Mouse (Mus musculus) adrenal gland, adult (tissue): ENCODE measurements around the gene Ccdc71.

ENCODE experiments used
- DNase-seq, 2 experiments: peaks; one replicate each; pipeline ENCODE4 v3.0.0; 2022 to 2023; ENCODE audit warnings: low spot score in 1 of 2; ENCODE audit not compliant: inconsistent age in 2 of 2

Gene Ccdc71

DNA sequence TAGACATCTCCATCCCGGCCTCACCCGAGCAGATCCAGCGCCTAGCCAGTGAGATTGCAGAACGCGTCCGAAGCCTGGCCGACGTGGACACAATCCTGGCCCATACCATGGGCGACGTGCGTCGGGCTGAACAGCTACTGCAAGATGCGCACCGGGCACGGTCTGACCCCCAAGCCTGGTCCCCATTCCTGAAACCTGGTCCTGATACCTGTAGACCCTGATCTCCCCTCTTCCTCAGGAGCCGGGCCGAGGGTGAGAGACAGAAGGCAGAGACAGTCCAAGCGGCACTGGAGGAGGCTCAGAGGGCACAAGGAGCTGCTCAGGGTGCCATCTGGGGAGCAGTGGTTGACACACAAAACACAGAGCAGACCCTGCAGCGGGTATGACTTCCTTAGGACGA lies 28.9 kb downstream of the Ccdc71 start:
- peak in 1 of 2 experiments; percentile 39 for DNase-seq

DNA sequence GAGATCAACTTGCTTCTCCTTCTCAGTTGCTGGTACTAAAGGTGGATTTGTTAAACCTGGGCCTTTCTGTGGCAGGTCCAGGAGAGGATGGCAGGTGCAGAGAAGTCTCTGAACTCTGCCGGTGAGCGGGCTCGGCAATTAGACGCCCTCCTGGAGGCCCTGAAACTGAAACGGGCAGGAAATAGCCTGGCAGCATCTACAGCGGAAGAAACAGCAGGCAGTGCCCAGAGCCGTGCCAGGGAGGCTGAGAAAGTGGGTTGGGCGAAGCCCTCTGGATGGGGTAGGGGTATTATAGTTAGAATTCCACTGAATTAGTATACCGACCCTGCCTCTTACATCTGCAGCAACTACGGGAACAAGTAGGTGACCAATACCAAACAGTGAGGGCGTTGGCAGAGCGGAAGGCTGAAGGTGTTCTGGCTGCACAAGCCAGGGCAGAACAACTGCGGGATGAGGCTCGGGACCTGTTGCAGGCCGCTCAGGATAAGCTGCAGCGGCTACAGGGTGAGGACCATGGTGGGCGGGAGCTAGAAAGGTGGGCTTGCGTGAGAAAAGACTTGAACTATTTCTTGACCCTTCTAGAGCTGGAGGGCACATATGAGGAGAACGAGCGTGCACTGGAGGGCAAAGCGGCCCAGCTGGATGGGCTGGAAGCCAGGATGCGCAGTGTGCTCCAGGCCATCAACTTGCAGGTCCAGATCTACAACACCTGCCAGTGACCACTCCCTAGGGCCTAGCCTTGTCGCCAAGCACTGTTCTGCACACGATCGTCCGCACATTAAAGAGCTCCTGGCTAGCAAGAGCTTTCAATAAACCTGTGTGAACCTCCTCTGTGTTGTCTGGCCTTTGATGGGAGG lies 29.6 kb downstream of the Ccdc71 start:
- peak in 1 of 2 experiments; percentile 63 for DNase-seq

- DNase-seq, result peak; percentile 97 to 98
These were observed 30.4 kb downstream of the Ccdc71 start, which contains the start of gene Usp19 for GRCm38 (mm10) chr9:108490559-108491285. Usp19 (plus strand) TSS chr9:108490602.

DNA sequence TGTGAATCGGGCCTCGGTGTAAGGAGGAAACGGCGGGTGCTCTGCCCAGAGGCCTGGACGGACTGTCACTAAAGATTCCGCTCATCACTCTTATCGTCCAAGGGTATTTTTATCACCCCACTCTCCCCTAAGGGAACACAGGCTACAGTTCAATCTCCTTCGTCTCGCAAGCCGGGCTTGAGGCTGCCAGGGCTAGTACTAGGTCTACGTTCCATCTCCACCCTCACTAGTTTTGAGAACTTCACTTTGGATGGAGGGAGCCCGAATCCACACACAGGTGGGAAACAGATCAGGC lies 30.9 kb downstream of the Ccdc71 start:
- no peak for DNase-seq

DNA sequence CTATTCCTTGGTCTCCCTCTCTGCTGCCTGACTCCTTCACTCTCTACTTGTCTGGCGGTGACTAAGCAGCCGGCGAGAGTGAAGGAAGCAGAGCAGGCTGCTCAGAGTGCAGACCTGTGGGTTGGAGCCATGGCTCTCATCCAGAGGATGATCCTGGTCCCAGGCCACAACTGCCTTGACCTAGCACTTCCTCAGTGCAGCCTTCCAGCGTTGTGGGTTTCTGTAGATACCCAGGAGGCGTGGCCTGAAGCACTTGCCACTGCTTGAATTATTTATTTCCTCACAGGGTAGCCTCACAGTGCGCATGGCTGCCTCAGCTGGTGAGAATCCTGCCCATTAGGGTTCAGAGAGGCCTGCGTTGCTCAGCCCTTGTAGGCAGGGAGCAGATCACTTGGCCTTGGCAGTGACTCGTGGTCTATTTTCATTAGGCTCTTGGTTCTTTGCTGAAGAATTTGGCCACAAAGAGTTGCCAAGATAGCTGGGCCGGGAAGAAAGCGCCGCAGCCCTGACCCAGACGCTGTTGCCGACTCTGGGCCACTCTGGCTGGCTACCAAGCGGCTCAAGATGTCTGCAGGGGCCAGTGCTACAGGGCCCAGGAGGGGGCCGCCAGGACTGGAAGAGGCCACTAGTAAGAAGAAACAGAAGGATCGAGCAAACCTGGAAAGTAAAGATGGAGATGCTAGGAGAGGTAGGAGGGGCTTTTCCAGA lies 31.9 kb downstream of the Ccdc71 start:
- DNase-seq, result peak; percentile 93 to 95

DNA sequence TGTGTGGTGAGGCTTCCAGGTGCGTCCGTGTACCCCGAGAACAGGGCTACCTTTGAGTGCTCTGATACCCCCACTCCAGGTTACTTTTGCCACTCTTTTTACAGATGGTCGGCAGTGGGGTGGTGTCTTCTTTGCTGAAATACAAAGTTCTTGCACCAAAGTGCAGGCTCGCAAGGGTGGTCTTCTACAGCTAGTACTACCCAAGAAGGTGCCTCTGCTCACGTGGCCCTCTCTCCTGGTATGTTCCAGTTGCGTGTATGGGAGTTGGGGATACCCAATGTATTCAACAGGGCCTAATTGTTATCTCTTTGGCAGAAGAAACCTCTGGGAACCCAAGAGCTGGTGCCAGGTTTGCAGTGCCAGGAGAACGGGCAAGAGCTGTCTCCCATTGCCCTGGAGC lies 32.9 kb downstream of the Ccdc71 start:
- no peak for DNase-seq

- no peak for DNase-seq
These were observed 34.0 kb downstream of the Ccdc71 start for GRCm38 (mm10) chr9:108494146-108494825.

- no peak for DNase-seq
These were observed 34.6 kb downstream of the Ccdc71 start for GRCm38 (mm10) chr9:108494905-108495304.

- DNase-seq, result no peak
These were observed 38.9 kb downstream of the Ccdc71 start for GRCm38 (mm10) chr9:108499231-108499630.

GRCm38 (mm10) chr9:108499943-108500342 lies 39.6 kb downstream of the Ccdc71 start:
- DNase-seq, result no peak

DNA sequence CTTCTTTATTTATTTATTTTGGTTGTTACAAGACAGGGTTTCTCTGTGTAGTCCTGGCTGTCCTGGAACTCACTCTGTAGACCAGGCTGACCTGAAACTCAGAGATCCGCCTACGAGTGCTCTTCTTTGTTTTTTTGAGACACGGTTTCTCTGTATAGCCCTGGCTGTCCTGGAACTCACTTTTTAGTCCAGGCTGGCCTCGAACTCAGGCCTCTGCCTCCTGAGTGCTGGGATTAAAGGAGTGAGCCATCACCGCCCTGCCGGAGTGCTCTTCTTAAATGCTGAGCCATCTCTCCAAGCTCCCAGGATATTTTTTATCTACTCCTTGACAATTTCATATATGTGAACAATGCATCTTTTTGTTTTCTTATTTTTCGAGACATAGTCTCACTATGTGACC lies 46.6 kb downstream of the Ccdc71 start:
- peak in 1 of 2 experiments; percentile 12 for DNase-seq

- DNase-seq, result peak; percentile 96 to 98
These were observed 47.5 kb downstream of the Ccdc71 start, which contains the start of gene Qars for GRCm38 (mm10) chr9:108507619-108508434. Qars (plus strand) TSS chr9:108507706.

DNA sequence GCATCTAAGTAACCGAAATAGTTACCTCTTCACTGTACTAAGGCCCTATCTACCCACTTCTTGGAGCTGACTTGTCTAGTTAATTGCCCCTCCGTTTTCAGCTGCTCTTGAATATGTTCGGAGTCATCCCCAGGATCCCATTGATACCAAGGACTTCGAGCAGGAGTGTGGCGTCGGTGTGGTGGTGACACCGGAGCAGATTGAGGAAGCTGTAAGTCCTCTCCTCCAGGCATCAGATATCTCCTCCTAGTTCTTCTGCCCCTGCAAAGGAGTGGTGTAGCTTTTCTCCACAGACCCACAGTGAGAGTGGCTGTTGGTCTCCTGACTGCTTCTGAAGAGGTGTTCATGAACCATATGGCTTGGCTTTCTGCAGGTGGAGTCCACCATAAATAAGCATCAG lies 48.4 kb downstream of the Ccdc71 start:
- DNase-seq, result peak in 1 of 2 experiments; percentile 15
